Mouse (Mus musculus) ZHBTc4 (cell line): ENCODE data around the gene Eif2b3.
A peak's percentile ranks its signal among the peaks of the same experiment; 100 is the strongest.

Experiments used
- DNase-seq: peaks from one replicate; pipeline ENCODE4 v3.0.0-alpha.2; 2011; ENCODE audit warnings: low read depth, low spot score

The Eif2b3 gene

GRCm38 (mm10) chr4:117094626-117095361 is 75.6 kb downstream of the Eif2b3 start:
- no peak for DNase-seq

GRCm38 (mm10) chr4:117095551-117096452 is 76.6 kb downstream of the Eif2b3 start, which contains the start of gene Ptch2:
Gene Ptch2, plus strand, starts transcription at chr4:117096075.
- DNase-seq, result peak; percentile 95

DNA sequence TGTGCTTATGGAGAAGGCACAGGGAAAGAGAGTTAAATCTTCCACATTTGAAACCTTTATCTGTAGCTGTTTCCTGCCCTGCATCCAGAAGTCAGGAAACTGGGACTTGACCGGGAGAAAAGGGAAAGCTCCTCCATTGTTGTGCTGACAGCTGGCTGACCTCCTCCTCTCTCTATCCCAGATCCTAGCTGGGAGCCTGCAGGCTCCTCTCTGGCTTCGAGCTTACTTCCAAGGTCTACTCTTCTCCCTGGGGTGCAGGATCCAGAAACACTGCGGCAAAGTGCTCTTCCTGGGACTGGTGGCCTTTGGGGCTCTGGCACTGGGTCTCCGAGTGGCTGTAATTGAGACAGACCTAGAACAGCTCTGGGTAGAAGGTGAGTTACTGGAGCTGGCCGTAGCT is 77.5 kb downstream of the Eif2b3 start:
- DNase-seq, result no peak

GRCm38 (mm10) chr4:117097969-117098763 is 79.0 kb downstream of the Eif2b3 start:
- no peak for DNase-seq

- no peak for DNase-seq
Measured at GRCm38 (mm10) chr4:117098764-117099036, 79.5 kb downstream of the Eif2b3 start.

- no peak for DNase-seq
Measured at GRCm38 (mm10) chr4:117100036-117100435, 80.8 kb downstream of the Eif2b3 start.

GRCm38 (mm10) chr4:117101218-117101617 is 82.0 kb downstream of the Eif2b3 start:
- DNase-seq, result peak; percentile 91

GRCm38 (mm10) chr4:117104672-117105071 is 85.5 kb downstream of the Eif2b3 start:
- peak; percentile 66 for DNase-seq

GRCm38 (mm10) chr4:117105127-117105526 is 85.9 kb downstream of the Eif2b3 start:
- no peak for DNase-seq

- DNase-seq, result no peak
Measured at GRCm38 (mm10) chr4:117107813-117108523, 88.8 kb downstream of the Eif2b3 start.

DNA sequence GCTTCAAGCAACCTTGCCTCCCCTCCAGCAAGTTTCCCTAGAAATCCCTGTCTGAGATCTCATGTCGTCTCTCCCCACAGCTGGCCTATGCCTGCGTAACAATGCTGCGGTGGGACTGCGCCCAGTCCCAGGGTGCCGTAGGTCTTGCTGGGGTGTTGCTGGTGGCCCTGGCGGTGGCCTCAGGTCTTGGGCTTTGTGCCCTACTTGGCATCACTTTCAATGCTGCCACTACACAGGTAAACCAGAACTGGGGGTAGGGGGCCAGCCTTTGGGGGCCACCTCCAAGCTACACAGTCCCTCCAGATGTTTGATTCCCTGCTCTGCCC is 89.3 kb downstream of the Eif2b3 start:
- DNase-seq, result no peak

DNA sequence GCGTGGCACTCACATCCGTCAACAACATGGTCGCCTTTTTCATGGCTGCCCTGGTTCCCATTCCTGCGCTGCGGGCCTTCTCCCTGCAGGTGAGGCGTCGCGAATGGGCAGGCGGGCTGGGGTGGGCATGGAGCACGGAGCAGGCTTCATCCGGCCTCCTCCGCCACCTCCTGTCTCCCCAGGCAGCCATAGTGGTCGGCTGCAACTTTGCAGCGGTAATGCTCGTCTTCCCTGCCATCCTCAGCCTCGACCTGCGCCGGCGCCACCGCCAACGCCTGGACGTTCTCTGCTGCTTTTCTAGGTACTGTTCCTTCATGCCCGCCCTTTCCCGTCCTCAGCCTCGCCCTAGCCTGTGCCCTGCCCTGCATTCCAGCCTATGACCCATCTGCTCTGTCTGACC is 90.1 kb downstream of the Eif2b3 start:
- DNase-seq, result no peak

- DNase-seq, result no peak
Measured at GRCm38 (mm10) chr4:117110249-117110648, 91.0 kb downstream of the Eif2b3 start.

GRCm38 (mm10) chr4:117110985-117111384 is 91.8 kb downstream of the Eif2b3 start:
- DNase-seq, result no peak

- DNase-seq, result no peak
Measured at GRCm38 (mm10) chr4:117113237-117113636, 94.0 kb downstream of the Eif2b3 start.

DNA sequence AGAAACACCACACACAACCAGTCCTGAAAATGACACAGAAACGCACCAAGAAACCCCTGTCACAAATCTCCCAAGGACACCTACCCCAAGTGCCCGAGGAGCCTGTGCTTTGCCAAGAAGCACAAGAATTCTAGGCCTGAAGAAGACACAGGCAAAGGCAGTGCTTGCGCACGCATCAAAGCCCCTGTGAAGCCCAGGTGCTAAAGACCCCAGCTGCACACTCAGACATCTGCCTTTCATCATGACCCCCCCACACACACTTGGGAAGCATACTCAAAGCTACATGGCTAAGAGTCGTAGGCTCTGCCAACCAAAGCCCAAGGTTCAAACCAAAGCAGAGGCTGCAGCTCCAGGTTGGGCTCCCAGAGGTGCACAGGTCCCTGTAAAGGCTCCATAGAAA is 96.4 kb downstream of the Eif2b3 start:
- no peak for DNase-seq

DNA sequence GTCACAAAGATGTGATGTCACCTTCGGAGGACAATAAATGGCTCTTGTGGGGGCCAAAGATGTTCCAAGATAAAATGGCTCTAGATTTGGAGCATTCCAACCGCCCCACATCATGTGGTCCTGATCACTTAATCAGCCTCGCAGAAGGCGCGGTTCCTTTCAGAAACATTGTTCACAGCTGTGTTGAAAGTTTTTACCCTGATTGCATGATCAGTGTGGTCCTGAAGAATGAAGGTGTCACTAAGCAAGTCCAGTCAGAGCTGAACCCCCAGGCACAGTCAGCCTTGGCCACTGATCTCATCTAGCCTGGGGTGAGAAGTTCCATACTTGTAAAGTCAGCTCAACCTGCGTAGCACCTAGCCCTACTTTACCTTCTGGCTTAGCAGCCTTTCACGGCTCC is 98.7 kb downstream of the Eif2b3 start:
- no peak for DNase-seq

GRCm38 (mm10) chr4:117119636-117120035 is 100.4 kb downstream of the Eif2b3 start:
- DNase-seq, result no peak

GRCm38 (mm10) chr4:117120052-117120444 is 100.8 kb downstream of the Eif2b3 start:
- DNase-seq, result no peak

DNA sequence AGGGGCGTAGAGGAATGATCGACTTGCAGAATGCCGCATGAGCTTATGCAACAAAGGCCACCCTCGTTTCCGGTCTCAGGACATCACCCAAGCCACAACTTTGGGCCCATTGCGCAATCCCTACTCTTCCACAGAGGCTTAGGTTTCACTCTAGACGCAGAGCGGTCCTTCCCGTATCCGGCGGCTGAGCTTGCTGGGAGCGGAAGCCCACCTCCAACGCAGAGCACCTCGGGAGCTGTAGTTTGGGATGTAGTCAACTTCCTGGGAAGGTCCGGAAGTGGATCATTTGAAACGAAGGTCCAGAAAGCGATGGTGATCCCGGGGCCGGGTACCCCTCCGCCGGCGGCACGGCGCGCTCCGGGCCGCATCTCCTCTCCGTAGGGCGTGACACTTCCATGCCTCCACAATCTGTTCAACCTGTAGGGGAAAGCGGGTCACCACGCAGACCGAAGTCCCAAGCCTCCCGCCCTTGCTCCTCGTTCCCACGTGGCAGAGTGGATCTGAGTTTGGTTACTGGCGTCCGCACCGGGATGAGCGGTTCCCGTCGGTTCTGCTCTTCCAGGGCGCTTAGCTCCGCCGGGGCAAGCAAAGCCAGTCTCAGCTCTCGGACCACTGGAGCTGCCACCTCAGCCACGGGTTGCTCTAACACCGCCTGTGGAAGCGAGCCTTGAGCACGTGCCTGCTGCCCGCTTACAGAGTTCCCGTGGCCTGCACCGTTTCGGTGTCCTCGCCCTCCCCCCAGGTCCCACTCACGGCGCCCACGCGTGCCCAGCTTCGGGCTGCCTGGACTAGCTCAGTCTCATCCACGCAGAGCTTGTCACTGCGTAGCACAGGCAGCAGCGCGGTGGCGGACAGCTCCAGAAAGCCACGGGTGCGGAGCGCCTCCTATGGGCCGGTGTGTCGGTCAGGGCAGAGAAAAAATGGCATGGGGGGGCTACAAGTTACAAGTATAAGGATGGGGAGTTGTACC is 101.5 kb downstream of the Eif2b3 start:
- peak; percentile 98 for DNase-seq
